Mouse (Mus musculus): ENCODE measurements around the gene Kcp. TPM values are rescaled to one million over a fixed set of nuclear protein-coding genes. Genes with fewer than 3 reads are reported as not detected.

The Kcp gene
- total and polyA plus RNA-seq, 3 experiments = 0.51 to 0.64 TPM; not detected in 1

DNA sequence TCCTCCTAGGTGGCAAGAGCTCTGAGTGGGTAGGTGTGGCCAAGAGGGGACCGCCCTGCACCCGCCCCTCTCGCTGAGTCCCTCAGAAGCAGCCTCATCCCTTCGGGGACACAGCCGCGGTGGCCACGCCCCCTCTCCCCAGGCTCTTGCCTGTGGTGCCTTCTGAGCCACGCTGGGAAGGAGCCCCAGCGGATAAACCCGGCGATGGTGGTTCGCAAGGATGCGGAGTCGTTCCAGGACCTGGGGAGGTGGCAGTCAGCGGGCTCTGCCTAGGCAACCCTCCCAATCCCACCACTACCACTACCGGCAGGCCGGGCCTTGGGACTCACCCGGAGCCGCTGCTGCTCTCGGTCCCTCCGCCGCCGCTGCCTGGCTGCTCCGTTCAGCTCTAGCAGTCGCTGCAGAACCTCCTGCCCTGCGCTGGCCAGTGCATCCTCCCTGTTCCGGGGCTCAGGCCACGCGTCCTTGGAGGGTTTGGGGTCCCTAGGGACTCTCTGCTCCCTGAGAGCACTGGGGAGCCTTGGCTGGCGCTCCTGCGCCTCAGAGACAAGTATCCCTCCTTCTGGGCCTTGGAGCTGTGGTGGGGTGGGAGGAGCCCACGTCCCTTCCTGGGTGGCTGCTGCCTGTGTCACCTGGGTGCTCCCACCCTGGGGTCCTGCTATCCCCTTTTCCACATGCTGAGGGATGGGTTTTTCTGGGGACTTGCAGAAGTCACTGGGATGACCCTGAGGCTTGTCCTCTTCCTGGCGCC lies 33.6 kb downstream of the Kcp start:
- DNase-seq (ENCODE audit: extremely low read depth) = no peak
- peaks cover 2 to 7% of the 10 kb centered on the region in 2 experiments for H3K4me1 ChIP-seq (ENCODE audit: control insufficient read depth in 1 of 2, insufficient read depth in 2 of 2)
- TF ChIP-seq SIN3A (IDR thresholded peaks at IDR 0.05; ENCODE audit: low read length) = no peak
- TF ChIP-seq TBP (conservative IDR thresholded peaks at IDR 0.05; ENCODE audit: low read depth, low read length) = no peak
- TF ChIP-seq TCF12 (IDR thresholded peaks at IDR 0.05; ENCODE audit: low read depth, low read length) = no peak
- TF ChIP-seq UBTF (IDR thresholded peaks at IDR 0.05; ENCODE audit: low read depth, low read length) = no peak
- TF ChIP-seq ZNF384 (IDR thresholded peaks at IDR 0.05; ENCODE audit: low read depth, low read length) = no peak
- TF ChIP-seq MEF2A (IDR thresholded peaks at IDR 0.05; ENCODE audit: borderline replicate concordance, low read depth, low read length) = no peak
- TF ChIP-seq USF1 (IDR thresholded peaks at IDR 0.05; ENCODE audit: low read depth, low read length) = no peak
- TF ChIP-seq RCOR1 (conservative IDR thresholded peaks at IDR 0.05; ENCODE audit: low read depth, low read length) = no peak
- no peak for TF ChIP-seq KAT2A (IDR thresholded peaks at IDR 0.05; ENCODE audit: insufficient replicate concordance, low read length)
- TF ChIP-seq CHD1 (IDR thresholded peaks at IDR 0.05; ENCODE audit: low read depth, low read length) = no peak
- no peak for TF ChIP-seq MAX (IDR thresholded peaks at IDR 0.05; ENCODE audit: low read length)
- no peak for TF ChIP-seq JUND (conservative IDR thresholded peaks at IDR 0.05; ENCODE audit: low read depth, low read length)
- no peak for TF ChIP-seq EP300 (IDR thresholded peaks at IDR 0.05; ENCODE audit: low read length)
- TF ChIP-seq NELFE (IDR thresholded peaks at IDR 0.05; ENCODE audit: low read depth, low read length) = no peak
- TF ChIP-seq JUN (IDR thresholded peaks at IDR 0.05; ENCODE audit: insufficient read depth, low read depth, low read length) = no peak
- in situ Hi-C loops (cut with MboI; ENCODE audit: low pct_ligation_motif_present, low pct_unique_long_range_greater_than_20kb, low sequenced_read_pairs) = no loop called here
- H3K9ac ChIP-seq (ENCODE audit: insufficient read depth, low read depth) = no peak overlapping the region
- H3K36me3 ChIP-seq (replicated peaks in 1 of 2; ENCODE audit: control insufficient read depth in 1 of 2, insufficient read depth in 1 of 2, low read length in 1 of 2) = peaks cover 25 to 54% of the 10 kb centered on the region in 2 experiments
- H3K4me2 ChIP-seq (ENCODE audit: insufficient read depth, low read depth, poor library complexity, severe bottlenecking) = no peak overlapping the region
- dilution Hi-C loops (cut with MboI; ENCODE audit: extremely low pct_ligation_motif_present, extremely low pct_unique_long_range_greater_than_20kb, low sequenced_read_pairs) = no loop called here
- peaks cover 7% of the 10 kb centered on the region for H3K79me2 ChIP-seq (replicated peaks; ENCODE audit: control insufficient read depth, extremely low read depth, insufficient read depth, poor library complexity, severe bottlenecking)
- no peak overlapping the region for H3K27ac ChIP-seq (ENCODE audit: insufficient read depth, low read depth)
- no peak overlapping the region for H3K4me3 ChIP-seq (replicated peaks in 1 of 3; ENCODE audit: low read depth in 2 of 3, low read length in 2 of 3, poor library complexity in 1 of 3)
- H3K9me3 ChIP-seq (replicated peaks; ENCODE audit: low read length) = no peaks in the 10 kb centered on the region
- no peaks in the 10 kb centered on the region for H3K27me3 ChIP-seq (replicated peaks)

DNA sequence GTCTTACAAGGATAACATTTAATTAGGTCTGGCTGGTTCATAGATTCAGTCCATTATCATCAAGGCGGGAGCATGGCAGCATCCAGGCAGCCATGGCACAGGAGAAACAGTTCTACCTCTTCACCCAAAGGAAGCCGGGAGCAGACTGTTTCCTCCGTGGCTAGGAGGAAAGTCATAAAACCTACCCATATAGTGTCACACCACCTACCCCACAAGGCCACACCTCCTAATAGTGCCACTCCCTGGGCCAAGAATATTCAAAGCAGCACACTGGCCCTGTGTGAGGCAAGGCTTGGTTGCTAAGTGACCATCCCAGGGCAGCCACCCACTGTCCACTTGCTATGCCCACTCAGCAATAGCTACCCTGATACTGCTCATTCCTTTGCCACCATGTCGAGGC lies 36.6 kb downstream of the Kcp start, which contains the start of gene Atp6v1fnb:
TSS of gene Atp6v1fnb (plus strand) at position 301 of the 400 bp plus-strand sequence.
- Histone ChIP-seq H3K79me2 (replicated peaks; ENCODE audit: control insufficient read depth, extremely low read depth, insufficient read depth, poor library complexity, severe bottlenecking) (peaks cover 20% of the 10 kb centered on the region), H3K4me3 (replicated peaks in 1 of 3; ENCODE audit: low read depth in 2 of 3, low read length in 2 of 3, poor library complexity in 1 of 3) (no peak within 1 kb of the TSS), H3K9me3 (replicated peaks; ENCODE audit: low read length) (no peaks in the 10 kb centered on the region), H3K36me3 (replicated peaks in 1 of 2; ENCODE audit: control insufficient read depth in 1 of 2, insufficient read depth in 1 of 2, low read length in 1 of 2) (peaks cover 25 to 57% of the 10 kb centered on the region in 2 experiments), H3K9ac (ENCODE audit: insufficient read depth, low read depth) (no peak within 1 kb of the TSS), H3K4me1 (ENCODE audit: control insufficient read depth in 1 of 2, insufficient read depth in 2 of 2) (peaks cover 4 to 7% of the 10 kb centered on the region in 2 experiments), H3K4me2 (ENCODE audit: insufficient read depth, low read depth, poor library complexity, severe bottlenecking) (no peak within 1 kb of the TSS), H3K27ac (ENCODE audit: insufficient read depth, low read depth) (no peak within 1 kb of the TSS), H3K27me3 (replicated peaks) (no peaks in the 10 kb centered on the region)
- no peak for TF ChIP-seq SIN3A (IDR thresholded peaks at IDR 0.05; ENCODE audit: low read length)
- no peak for TF ChIP-seq MAZ (IDR thresholded peaks at IDR 0.05; ENCODE audit: low read depth, low read length)
- TF ChIP-seq BHLHE40 (IDR thresholded peaks at IDR 0.05; ENCODE audit: low read depth, low read length) = no peak
- TF ChIP-seq GABPA (IDR thresholded peaks at IDR 0.05; ENCODE audit: insufficient replicate concordance, low read depth, low read length) = no peak
- TF ChIP-seq ETS1 (conservative IDR thresholded peaks at IDR 0.05; ENCODE audit: low read depth, low read length) = no peak
- no peak for TF ChIP-seq IRF4 (IDR thresholded peaks at IDR 0.05; ENCODE audit: low read depth, low read length)
- TF ChIP-seq NELFE (IDR thresholded peaks at IDR 0.05; ENCODE audit: low read depth, low read length) = no peak
- no peak for TF ChIP-seq ZC3H11A (IDR thresholded peaks at IDR 0.05; ENCODE audit: low read depth, low read length)
- TF ChIP-seq MAFK (IDR thresholded peaks at IDR 0.05; ENCODE audit: insufficient replicate concordance, low read length) = no peak
- TF ChIP-seq CHD1 (IDR thresholded peaks at IDR 0.05; ENCODE audit: low read depth, low read length) = no peak
- TF ChIP-seq MAX (IDR thresholded peaks at IDR 0.05; ENCODE audit: low read length) = no peak
- no peak for TF ChIP-seq USF2 (conservative IDR thresholded peaks at IDR 0.05; ENCODE audit: low read depth, low read length)
- TF ChIP-seq EP300 (IDR thresholded peaks at IDR 0.05; ENCODE audit: low read length) = no peak
- TF ChIP-seq KAT2A (IDR thresholded peaks at IDR 0.05; ENCODE audit: insufficient replicate concordance, low read length) = no peak
- no peak for TF ChIP-seq ZMIZ1 (IDR thresholded peaks at IDR 0.05; ENCODE audit: low read depth, low read length)
- TF ChIP-seq TCF12 (IDR thresholded peaks at IDR 0.05; ENCODE audit: low read depth, low read length) = no peak
- TF ChIP-seq TBP (conservative IDR thresholded peaks at IDR 0.05; ENCODE audit: low read depth, low read length) = no peak
- no peak for TF ChIP-seq HCFC1 (IDR thresholded peaks at IDR 0.05; ENCODE audit: low read depth, low read length)
- no peak for TF ChIP-seq POLR2A (IDR thresholded peaks at IDR 0.05; ENCODE audit: low read depth, low read length)
- in situ Hi-C loops (cut with MboI; ENCODE audit: low pct_ligation_motif_present, low pct_unique_long_range_greater_than_20kb, low sequenced_read_pairs) = no loop called here
- DNase-seq (ENCODE audit: extremely low read depth) = no peak
- dilution Hi-C loops (cut with MboI; ENCODE audit: extremely low pct_ligation_motif_present, extremely low pct_unique_long_range_greater_than_20kb, low sequenced_read_pairs) = no loop called here

All from CH12.LX (cell line).